Mouse (Mus musculus): ENCODE measurements at regions not wholly inside any gene's neighbourhood (a gene's known extent, or its start where the extent isn't known, plus 50 kb on each side); places are given as distances from the start of the nearest gene placed in this dataset.

- TF ChIP-seq POLR2A (IDR thresholded peaks at IDR 0.05; ENCODE audit: borderline replicate concordance, insufficient read depth, low read length) (no peak), CTCF (IDR thresholded peaks at IDR 0.05; ENCODE audit: borderline replicate concordance, insufficient read depth, low read depth, low read length) (no peak)
These were observed 525.7 kb upstream of the Tnp1 start for GRCm38 (mm10) chr1:73541371-73541770.

All from cerebellum, adult 2 months (tissue).